9 mouse cellular contexts compared by ENCODE assay signal in the genomic region with DNA sequence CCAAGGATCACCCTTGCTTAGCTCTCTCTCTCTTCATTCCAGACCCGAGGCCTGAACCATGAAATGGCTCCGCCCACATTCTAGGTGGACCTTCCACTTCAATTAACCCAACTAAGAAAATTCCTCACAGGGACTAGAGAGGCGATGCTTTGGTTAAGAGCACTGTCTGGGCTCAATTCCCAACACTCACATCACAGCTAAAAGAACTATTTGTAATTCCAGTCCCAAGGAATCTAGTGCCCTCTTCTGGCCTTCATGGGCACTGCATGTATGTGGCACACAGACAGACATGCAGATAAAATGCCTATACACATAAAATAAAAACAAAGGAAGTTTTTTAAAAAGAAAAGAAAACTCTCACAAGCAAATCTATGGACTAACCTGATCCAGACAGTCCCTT. TPM values are rescaled to one million over a fixed set of nuclear protein-coding genes. Genes with fewer than 3 reads are reported as not detected.
DNase-seq lines count a peak whose midpoint lies in the region; ATAC-seq and TF ChIP-seq lines count a peak whose summit lies in the region.
"Had no signal": no experiment of that assay in that cellular context is flagged by ENCODE, and none has a peak within 500 bp of the region (broad histone marks: within the 10 kb centered on the region; RNA-seq: fewer than 3 reads in every experiment).

No protein-coding gene starts in this region.

- H3K4me3 ChIP-seq in midbrain, embryonic 11.5 days (ENCODE audit: low read depth, low read length): no peak overlapping the region
- no peak overlapping the region for H3K4me3 ChIP-seq in midbrain, embryonic 15.5 days
- no peak overlapping the region for H3K4me3 ChIP-seq in embryonic facial prominence, embryonic 11.5 days (ENCODE audit: low read depth, low read length)
- no peak overlapping the region for H3K4me3 ChIP-seq in hindbrain, embryonic 11.5 days (ENCODE audit: low read depth, low read length)
- H3K4me3 ChIP-seq in left cerebral cortex, adult 2 months: no peak overlapping the region

- ATAC-seq in midbrain, embryonic 11.5 days (ENCODE audit: low FRiP score): no peak
- no peak; the same call in 1 of the 2 replicates for ATAC-seq in midbrain, embryonic 15.5 days (replicated peaks)
- ATAC-seq in embryonic facial prominence, embryonic 11.5 days (replicated peaks; ENCODE audit: insufficient number of reproducible peaks, low FRiP score, low TSS enrichment, low read depth): no peak
- no peak for ATAC-seq in hindbrain, embryonic 11.5 days (ENCODE audit: low FRiP score)
- ATAC-seq in activated CD4-positive, CD25-positive, alpha-beta regulatory T cell, adult 4 months: no peak

- peak; percentile 95 for TF ChIP-seq CTCF in left cerebral cortex, adult 2 months (IDR thresholded peaks at IDR 0.05)

- no peaks in the 10 kb centered on the region for H3K4me1 ChIP-seq in midbrain, embryonic 11.5 days (ENCODE audit: control insufficient read depth, insufficient read depth, low read length)
- no peaks in the 10 kb centered on the region for H3K4me1 ChIP-seq in midbrain, embryonic 15.5 days
- no peaks in the 10 kb centered on the region for H3K4me1 ChIP-seq in embryonic facial prominence, embryonic 11.5 days (ENCODE audit: control insufficient read depth, insufficient read depth, low read length)
- no peaks in the 10 kb centered on the region for H3K4me1 ChIP-seq in hindbrain, embryonic 11.5 days (replicated peaks; ENCODE audit: control insufficient read depth, insufficient read depth, low read length)

- 37% methylated on average over 3 of the region's 3 CpGs for WGBS in midbrain, embryonic 11.5 days
- 24% methylated on average over 3 of the region's 3 CpGs for WGBS in midbrain, embryonic 15.5 days
- whole genome bisulfite sequencing in embryonic facial prominence, embryonic 11.5 days: 26% methylated on average over 3 of the region's 3 CpGs
- 30% methylated on average over 3 of the region's 3 CpGs for WGBS in hindbrain, embryonic 11.5 days

- intact Hi-C loops in left cerebral cortex, adult 2 months (cut with DNase I): loop anchor here (1.0 kb wide), 2 partner anchors 158 to 213 kb away; no protein-coding TSS in a partner anchor

- H3K27me3 ChIP-seq in midbrain, embryonic 11.5 days (ENCODE audit: control insufficient read depth, insufficient read depth, low read length): no peaks in the 10 kb centered on the region
- H3K27me3 ChIP-seq in midbrain, embryonic 15.5 days (replicated peaks): no peaks in the 10 kb centered on the region
- no peaks in the 10 kb centered on the region for H3K27me3 ChIP-seq in embryonic facial prominence, embryonic 11.5 days (ENCODE audit: control insufficient read depth, insufficient read depth, low read length)
- H3K27me3 ChIP-seq in hindbrain, embryonic 11.5 days (ENCODE audit: control insufficient read depth, insufficient read depth, low read length): no peaks in the 10 kb centered on the region

- H3K4me2 ChIP-seq in midbrain, embryonic 11.5 days: no peak overlapping the region
- H3K4me2 ChIP-seq in midbrain, embryonic 15.5 days: no peak overlapping the region
- H3K4me2 ChIP-seq in embryonic facial prominence, embryonic 11.5 days (ENCODE audit: low read depth, low read length): no peak overlapping the region
- no peak overlapping the region for H3K4me2 ChIP-seq in hindbrain, embryonic 11.5 days (replicated peaks; ENCODE audit: low read depth, low read length)

- H3K9me3 ChIP-seq in midbrain, embryonic 11.5 days (ENCODE audit: control insufficient read depth, low read length): no peaks in the 10 kb centered on the region
- H3K9me3 ChIP-seq in midbrain, embryonic 15.5 days: no peaks in the 10 kb centered on the region
- H3K9me3 ChIP-seq in embryonic facial prominence, embryonic 11.5 days (replicated peaks; ENCODE audit: control insufficient read depth, low read length): no peaks in the 10 kb centered on the region
- no peaks in the 10 kb centered on the region for H3K9me3 ChIP-seq in hindbrain, embryonic 11.5 days (ENCODE audit: control insufficient read depth, low read length)

- H3K9ac ChIP-seq in midbrain, embryonic 11.5 days (ENCODE audit: low read length): no peak overlapping the region
- no peak overlapping the region for H3K9ac ChIP-seq in midbrain, embryonic 15.5 days
- no peak overlapping the region for H3K9ac ChIP-seq in embryonic facial prominence, embryonic 11.5 days (replicated peaks; ENCODE audit: low read length)
- H3K9ac ChIP-seq in hindbrain, embryonic 11.5 days (ENCODE audit: low read depth, low read length): no peak overlapping the region

- DNase-seq in midbrain, embryonic 11.5 days (ENCODE audit: low spot score, missing footprints): peak; percentile 96
- peak; percentile 79 for DNase-seq in adrenal gland, postnatal 10 days
- DNase-seq in embryonic facial prominence, embryonic 11.5 days (ENCODE audit: low spot score): peak; percentile 76
- DNase-seq in hindbrain, embryonic 11.5 days (ENCODE audit: low spot score): peak; percentile 80
- DNase-seq in left cerebral cortex, adult 2 months (ENCODE audit: extremely low spot score in 1 of 2, low spot score in 2 of 2): peak; percentile 72 to 84
- DNase-seq in naive thymus-derived CD4-positive, alpha-beta T cell, adult 2 months (ENCODE audit: low read depth): peak; percentile 37

- H3K27ac ChIP-seq in midbrain, embryonic 11.5 days (ENCODE audit: low read depth, low read length): no peak overlapping the region
- no peak overlapping the region for H3K27ac ChIP-seq in midbrain, embryonic 15.5 days
- no peak overlapping the region for H3K27ac ChIP-seq in embryonic facial prominence, embryonic 11.5 days (replicated peaks; ENCODE audit: low read depth, low read length)
- H3K27ac ChIP-seq in hindbrain, embryonic 11.5 days (ENCODE audit: low read depth, low read length): no peak overlapping the region
- no peak overlapping the region for H3K27ac ChIP-seq in left cerebral cortex, adult 2 months

- no peaks in the 10 kb centered on the region for H3K36me3 ChIP-seq in midbrain, embryonic 11.5 days (ENCODE audit: control insufficient read depth, insufficient read depth, low read length)
- H3K36me3 ChIP-seq in midbrain, embryonic 15.5 days (replicated peaks): no peaks in the 10 kb centered on the region
- no peaks in the 10 kb centered on the region for H3K36me3 ChIP-seq in embryonic facial prominence, embryonic 11.5 days (replicated peaks; ENCODE audit: control insufficient read depth, insufficient read depth, low read depth, low read length)
- no peaks in the 10 kb centered on the region for H3K36me3 ChIP-seq in hindbrain, embryonic 11.5 days (ENCODE audit: control insufficient read depth, insufficient read depth, low read length)

RNA-seq across cellular contexts. Expression of a gene that starts 27.4 kb away (rescaled TPM):
- 11.3 and 15.5 TPM in 2 replicates for polyA plus RNA-seq in midbrain, embryonic 11.5 days (2014; fragmentation: Nextera tagmentation; extraction: Ambion mirVana)
- polyA plus RNA-seq in midbrain, embryonic 15.5 days (2015; fragmentation: Nextera tagmentation; extraction: Ambion mirVana): 28.4 and 35.2 TPM in 2 replicates
- 1 to 10 TPM; 2.4 to 3.9 TPM for total RNA-seq in adrenal gland, postnatal 10 days (2021)
- 0.87 and 1.6 TPM in 2 replicates for polyA plus RNA-seq in embryonic facial prominence, embryonic 11.5 days (2014; fragmentation: Nextera tagmentation; extraction: Ambion mirVana)
- 14.4 and 16.4 TPM in 2 replicates for polyA plus RNA-seq in hindbrain, embryonic 11.5 days (2014; fragmentation: Nextera tagmentation; extraction: Ambion mirVana)
- total RNA-seq in left cerebral cortex, adult 2 months (2021): 10 to 100 TPM; 59.2 to 61.7 TPM
- not detected for polyA plus RNA-seq in activated CD4-positive, CD25-positive, alpha-beta regulatory T cell, adult 4 months (2017; shearing (Covaris generic))
- total RNA-seq: neutrophil, adult 5-6 weeks had no signal

RNA-seq across cellular contexts. Expression of a gene that starts 33.1 kb away (rescaled TPM):
- 0.55 and 0.79 TPM in 2 replicates for polyA plus RNA-seq in midbrain, embryonic 11.5 days (2014; fragmentation: Nextera tagmentation; extraction: Ambion mirVana)
- 20.2 and 22.4 TPM in 2 replicates for polyA plus RNA-seq in midbrain, embryonic 15.5 days (2015; fragmentation: Nextera tagmentation; extraction: Ambion mirVana)
- total RNA-seq in adrenal gland, postnatal 10 days (2021): under 1 TPM; 0.42 to 0.55 TPM
- 0.21 and 0.24 TPM in 2 replicates for polyA plus RNA-seq in embryonic facial prominence, embryonic 11.5 days (2014; fragmentation: Nextera tagmentation; extraction: Ambion mirVana)
- 1.2 and 1.4 TPM in 2 replicates for polyA plus RNA-seq in hindbrain, embryonic 11.5 days (2014; fragmentation: Nextera tagmentation; extraction: Ambion mirVana)
- 10 to 100 TPM; 77.7 to 80.4 TPM for total RNA-seq in left cerebral cortex, adult 2 months (2021)
- under 1 TPM; 0.12 to 0.22 TPM for polyA plus RNA-seq in activated CD4-positive, CD25-positive, alpha-beta regulatory T cell, adult 4 months (2017; shearing (Covaris generic))
- total RNA-seq: neutrophil, adult 5-6 weeks had no signal

Comparison
In these comparisons a context has a peak if more than half of its experiments do, and no peak if none do; other contexts are left out.
1. DNase-seq: peak in every context shown above with its lines; median percentile 96 in midbrain, embryonic 11.5 days; 80 in hindbrain, embryonic 11.5 days; 79 in adrenal gland, postnatal 10 days; 78 in left cerebral cortex, adult 2 months; 76 in embryonic facial prominence, embryonic 11.5 days; 37 in naive thymus-derived CD4-positive, alpha-beta T cell, adult 2 months.